Comparison of ENCODE assay signal across 16 mouse cellular contexts in the genomic region with DNA sequence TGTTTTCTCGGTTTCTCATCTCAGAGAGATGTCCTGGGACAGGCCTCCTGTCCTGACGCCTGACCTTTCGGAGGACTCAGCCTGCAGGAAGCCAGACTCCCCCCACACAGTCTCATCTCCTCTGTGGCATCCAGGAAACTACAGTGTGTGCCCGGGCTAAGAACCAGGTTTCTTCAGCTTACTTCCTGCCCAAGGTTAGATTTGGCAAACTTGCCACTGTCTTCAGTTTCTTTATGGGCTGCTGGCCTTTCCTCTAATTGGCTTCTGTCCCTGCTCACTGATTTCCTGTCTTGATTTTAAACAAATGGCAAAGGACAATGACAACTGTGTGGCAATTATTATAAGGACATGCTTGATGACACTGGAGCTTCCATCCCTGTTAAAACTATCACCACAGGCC. TPM values are rescaled to one million over a fixed set of nuclear protein-coding genes. Genes with fewer than 3 reads are reported as not detected.
A peak's percentile ranks its signal among the peaks of the same experiment; 100 is the strongest.
DNase-seq lines count a peak whose midpoint lies in the region; ATAC-seq and TF ChIP-seq lines count a peak whose summit lies in the region.
"Had no signal": no experiment of that assay in that cellular context is flagged by ENCODE, and none has a peak within 500 bp of the region (broad histone marks: within the 10 kb centered on the region; RNA-seq: fewer than 3 reads in every experiment).

No protein-coding gene starts in this region.

- TF ChIP-seq POLR2A in liver, adult 2 months (IDR thresholded peaks at IDR 0.05; ENCODE audit: extremely low read depth, insufficient read depth, low read length) = no peak

- WGBS in forebrain, embryonic 10.5 days = 79% methylated on average over 4 of the region's 4 CpGs
- WGBS in forebrain, embryonic 16.5 days = 75% methylated on average over 4 of the region's 4 CpGs
- WGBS in liver, adult 2 months = 75% methylated on average over 4 of the region's 4 CpGs
- 59% methylated on average over 4 of the region's 4 CpGs for WGBS in liver, embryonic 12.5 days (ENCODE audit: insufficient replicate concordance)
- 64% methylated on average over 4 of the region's 4 CpGs for WGBS in kidney, postnatal 0 days

- H3K9me3 ChIP-seq in forebrain, embryonic 10.5 days = no peaks in the 10 kb centered on the region
- no peaks in the 10 kb centered on the region for H3K9me3 ChIP-seq in forebrain, embryonic 16.5 days (ENCODE audit: control insufficient read depth, low read length)
- H3K9me3 ChIP-seq in liver, embryonic 12.5 days (replicated peaks) = no peaks in the 10 kb centered on the region
- H3K9me3 ChIP-seq in kidney, postnatal 0 days (replicated peaks; ENCODE audit: low read length) = no peaks in the 10 kb centered on the region
- H3K9me3 ChIP-seq: midbrain, embryonic 12.5 days; neural tube, embryonic 12.5 days had no signal

- H3K4me2 ChIP-seq in forebrain, embryonic 16.5 days (ENCODE audit: low read length) = no peak overlapping the region
- H3K4me2 ChIP-seq in liver, embryonic 12.5 days = no peak overlapping the region
- H3K4me2 ChIP-seq in kidney, postnatal 0 days (ENCODE audit: low read length) = no peak overlapping the region
- H3K4me2 ChIP-seq: liver, embryonic 11.5 days; midbrain, embryonic 12.5 days; neural tube, embryonic 12.5 days had no signal

- H3K9ac ChIP-seq in forebrain, embryonic 16.5 days (replicated peaks; ENCODE audit: low read depth, low read length) = no peak overlapping the region
- no peak overlapping the region for H3K9ac ChIP-seq in liver, adult 2 months (ENCODE audit: low read depth, low read length)
- H3K9ac ChIP-seq in liver, embryonic 12.5 days = no peak overlapping the region
- no peak overlapping the region for H3K9ac ChIP-seq in kidney, postnatal 0 days (ENCODE audit: low read depth, low read length)
- H3K9ac ChIP-seq: midbrain, embryonic 12.5 days; neural tube, embryonic 12.5 days had no signal

- no peak for DNase-seq in forebrain, embryonic 10.5 days (ENCODE audit: extremely low spot score, low spot score)
- no peak for DNase-seq in liver, adult 2 months (ENCODE audit: extremely low read depth, low read depth, low spot score)
- DNase-seq in kidney, postnatal 0 days (ENCODE audit: low spot score) = no peak
- DNase-seq in naive thymus-derived CD4-positive, alpha-beta T cell, adult 2 months (ENCODE audit: low read depth) = peak; percentile 28
- no peak for DNase-seq in testis, postnatal 10 days (ENCODE audit: low spot score)
- no peak for DNase-seq in thymus, postnatal 14 days
- DNase-seq: B cell, adult 2 months; cerebellum, adult 8-10 months; spleen, adult 18-20 months; thymus, adult 18-20 months had no signal

- no peak overlapping the region for H3K4me3 ChIP-seq in forebrain, embryonic 10.5 days
- no peak overlapping the region for H3K4me3 ChIP-seq in forebrain, embryonic 16.5 days (replicated peaks; ENCODE audit: low read length)
- no peak overlapping the region for H3K4me3 ChIP-seq in liver, adult 2 months (ENCODE audit: insufficient read depth, low read depth, low read length)
- no peak overlapping the region for H3K4me3 ChIP-seq in liver, embryonic 12.5 days
- H3K4me3 ChIP-seq in kidney, postnatal 0 days (replicated peaks; ENCODE audit: low read depth, low read length) = no peak overlapping the region
- H3K4me3 ChIP-seq: midbrain, embryonic 12.5 days; neural tube, embryonic 12.5 days had no signal

- TF ChIP-seq CTCF in liver, adult 2 months (IDR thresholded peaks at IDR 0.05; ENCODE audit: low read depth, low read length) = no peak
- no peak for TF ChIP-seq CTCF in kidney, postnatal 0 days (IDR thresholded peaks at IDR 0.05; ENCODE audit: low read depth)

- no peak for ATAC-seq in forebrain, embryonic 16.5 days
- ATAC-seq in liver, embryonic 12.5 days = no peak
- ATAC-seq in kidney, postnatal 0 days (replicated peaks; ENCODE audit: low FRiP score, low read depth) = no peak
- ATAC-seq: intestine, embryonic 16.5 days had no signal

- H3K27ac ChIP-seq in forebrain, embryonic 10.5 days = peak overlapping the region; percentile 4; the same call in 1 of the 2 replicates
- H3K27ac ChIP-seq in forebrain, embryonic 16.5 days (ENCODE audit: low read length) = no peak overlapping the region
- peak overlapping the region; percentile 26; the same call in 1 of the 2 replicates for H3K27ac ChIP-seq in liver, adult 2 months (replicated peaks; ENCODE audit: insufficient read depth, low read depth, low read length)
- H3K27ac ChIP-seq in liver, embryonic 12.5 days = no peak overlapping the region
- H3K27ac ChIP-seq in kidney, postnatal 0 days = peak overlapping the region; percentile 5; the same call in 1 of the 2 replicates
- H3K27ac ChIP-seq: midbrain, embryonic 12.5 days; neural tube, embryonic 12.5 days had no signal

- no peaks in the 10 kb centered on the region for H3K27me3 ChIP-seq in forebrain, embryonic 10.5 days (ENCODE audit: poor library complexity, severe bottlenecking)
- no peaks in the 10 kb centered on the region for H3K27me3 ChIP-seq in forebrain, embryonic 16.5 days (replicated peaks; ENCODE audit: control insufficient read depth, insufficient read depth, low read length)
- no peaks in the 10 kb centered on the region for H3K27me3 ChIP-seq in liver, adult 2 months (ENCODE audit: control insufficient read depth, insufficient read depth, low read length)
- H3K27me3 ChIP-seq in liver, embryonic 12.5 days (replicated peaks) = peaks cover 17% of the 10 kb centered on the region
- H3K27me3 ChIP-seq in kidney, postnatal 0 days (ENCODE audit: insufficient read depth, low read length) = no peaks in the 10 kb centered on the region
- H3K27me3 ChIP-seq: midbrain, embryonic 12.5 days; neural tube, embryonic 12.5 days had no signal

- no peaks in the 10 kb centered on the region for H3K79me2 ChIP-seq in liver, adult 2 months (ENCODE audit: control insufficient read depth, insufficient read depth, low read length)

- peaks cover 13% of the 10 kb centered on the region for H3K4me1 ChIP-seq in forebrain, embryonic 10.5 days
- no peaks in the 10 kb centered on the region for H3K4me1 ChIP-seq in forebrain, embryonic 16.5 days (replicated peaks; ENCODE audit: control insufficient read depth, insufficient read depth, low read length)
- peaks cover 2% of the 10 kb centered on the region; the same call in 1 of the 2 replicates for H3K4me1 ChIP-seq in liver, adult 2 months (ENCODE audit: control insufficient read depth, insufficient read depth, low read length)
- H3K4me1 ChIP-seq in liver, embryonic 12.5 days = peaks cover 13% of the 10 kb centered on the region
- H3K4me1 ChIP-seq in kidney, postnatal 0 days (replicated peaks; ENCODE audit: insufficient read depth, low read length) = peaks cover 15% of the 10 kb centered on the region; the same call in 1 of the 2 replicates
- H3K4me1 ChIP-seq: midbrain, embryonic 12.5 days; neural tube, embryonic 12.5 days had no signal

- no peaks in the 10 kb centered on the region for H3K36me3 ChIP-seq in forebrain, embryonic 10.5 days (replicated peaks)
- H3K36me3 ChIP-seq in forebrain, embryonic 16.5 days (ENCODE audit: control insufficient read depth, insufficient read depth) = no peaks in the 10 kb centered on the region
- H3K36me3 ChIP-seq in liver, adult 2 months (ENCODE audit: control insufficient read depth, insufficient read depth, low read length) = no peaks in the 10 kb centered on the region
- no peaks in the 10 kb centered on the region for H3K36me3 ChIP-seq in liver, embryonic 12.5 days
- no peaks in the 10 kb centered on the region for H3K36me3 ChIP-seq in kidney, postnatal 0 days (ENCODE audit: insufficient read depth, low read length)
- H3K36me3 ChIP-seq: midbrain, embryonic 12.5 days; neural tube, embryonic 12.5 days had no signal

RNA-seq across cellular contexts. Expression of gene Rfx8, which starts 10.2 kb away (rescaled TPM):
- polyA plus RNA-seq in forebrain, embryonic 10.5 days (2016; fragmentation: Nextera tagmentation; extraction: Ambion mirVana) = 0.22 and 0.34 TPM in 2 replicates
- polyA plus RNA-seq in forebrain, embryonic 16.5 days (2015; fragmentation: Nextera tagmentation; extraction: Ambion mirVana) = 0.20 TPM in 1 of 2 replicates, not detected in the other
- total RNA-seq in liver, adult 2 months (2014; rRNA removed) = 0.09 TPM in 1 of 2 replicates, not detected in the other
- 0.04 TPM in 1 of 2 replicates, not detected in the other for polyA plus RNA-seq in liver, adult 2 months (2012; rRNA removed)
- 0.12 TPM in 2 replicates for polyA plus RNA-seq in liver, embryonic 12.5 days (2016; fragmentation: Nextera tagmentation; extraction: Ambion mirVana)
- 0.22 and 0.29 TPM in 2 replicates for polyA plus RNA-seq in kidney, postnatal 0 days (2015; fragmentation: Nextera tagmentation; extraction: Ambion mirVana)
- polyA plus RNA-seq: neural tube, embryonic 12.5 days had no signal

RNA-seq across cellular contexts. Expression of gene Creg2, which starts 59.3 kb away (rescaled TPM):
- polyA plus RNA-seq in forebrain, embryonic 10.5 days (2016; fragmentation: Nextera tagmentation; extraction: Ambion mirVana) = 0.05 TPM in 1 of 2 replicates, not detected in the other
- 1.1 and 2.3 TPM in 2 replicates for polyA plus RNA-seq in forebrain, embryonic 16.5 days (2015; fragmentation: Nextera tagmentation; extraction: Ambion mirVana)
- not detected in 2 replicates for total RNA-seq in liver, adult 2 months (2014; rRNA removed)
- not detected in 2 replicates for polyA plus RNA-seq in liver, adult 2 months (2012; rRNA removed)
- not detected in 2 replicates for polyA plus RNA-seq in liver, embryonic 12.5 days (2016; fragmentation: Nextera tagmentation; extraction: Ambion mirVana)
- polyA plus RNA-seq in kidney, postnatal 0 days (2015; fragmentation: Nextera tagmentation; extraction: Ambion mirVana) = 0.04 and 0.05 TPM in 2 replicates
- polyA plus RNA-seq: liver, embryonic 11.5 days had no signal

Comparison
In these comparisons a context has a peak if more than half of its experiments do, and no peak if none do; other contexts are left out.
1. H3K27ac ChIP-seq: peak in forebrain, embryonic 10.5 days (single experiment), liver, adult 2 months (single experiment) and kidney, postnatal 0 days (single experiment); none in forebrain, embryonic 16.5 days (single experiment) and liver, embryonic 12.5 days (single experiment).